ENCODE assay signal across 25 mouse cellular contexts in genomic region chr6:143109622-143110218, GRCm38 (mm10). TPM values are rescaled to one million over a fixed set of nuclear protein-coding genes. Genes with fewer than 3 reads are reported as not detected.
DNase-seq lines count a peak whose midpoint lies in the region; ATAC-seq and TF ChIP-seq lines count a peak whose summit lies in the region.
"Had no signal": no experiment of that assay in that cellular context is flagged by ENCODE, and none has a peak within 500 bp of the region (broad histone marks: within the 10 kb centered on the region; RNA-seq: fewer than 3 reads in every experiment).

No protein-coding gene starts in this region.

- H3K27ac ChIP-seq in CH12.LX (ENCODE audit: insufficient read depth, low read depth) (no peak overlapping the region), ES-Bruce4 (ENCODE audit: insufficient read depth, low read length) (peak overlapping the region; percentile 93)
- H3K27ac ChIP-seq in kidney, embryonic 15.5 days: no peak overlapping the region
- H3K27ac ChIP-seq: embryonic facial prominence, embryonic 13.5 days; forebrain, embryonic 12.5 days; gastrocnemius, adult 2 months; heart, adult 2 months; heart, embryonic 15.5 days; hindbrain, embryonic 10.5 days; hindbrain, embryonic 14.5 days; intestine, embryonic 15.5 days had no signal

- H3K4me2 ChIP-seq in CH12.LX (ENCODE audit: insufficient read depth, low read depth, poor library complexity, severe bottlenecking): peak overlapping the region; percentile 31
- H3K4me2 ChIP-seq in kidney, embryonic 15.5 days: no peak overlapping the region
- H3K4me2 ChIP-seq: embryonic facial prominence, embryonic 13.5 days; forebrain, embryonic 12.5 days; heart, embryonic 11.5 days; heart, embryonic 15.5 days; hindbrain, embryonic 14.5 days; intestine, embryonic 15.5 days had no signal

- dilution Hi-C loops in CH12.LX (cut with MboI; ENCODE audit: extremely low pct_ligation_motif_present, extremely low pct_unique_long_range_greater_than_20kb, low sequenced_read_pairs): no loop called here

- no peak for TF ChIP-seq RAD21 in CH12.LX (IDR thresholded peaks at IDR 0.05; ENCODE audit: low read depth, low read length)

- H3K9me3 ChIP-seq in CH12.LX (replicated peaks; ENCODE audit: low read length) (no peaks in the 10 kb centered on the region), ES-Bruce4 (replicated peaks; ENCODE audit: control insufficient read depth, insufficient read depth, low read length, poor library complexity, severe bottlenecking) (no peaks in the 10 kb centered on the region)
- H3K9me3 ChIP-seq in kidney, embryonic 15.5 days (replicated peaks): no peaks in the 10 kb centered on the region
- H3K9me3 ChIP-seq: embryonic facial prominence, embryonic 13.5 days; forebrain, embryonic 12.5 days; G1E; heart, embryonic 15.5 days; hindbrain, embryonic 10.5 days; intestine, embryonic 15.5 days had no signal

- H3K4me3 ChIP-seq in CH12.LX (replicated peaks in 1 of 3; ENCODE audit: low read depth in 2 of 3, low read length in 2 of 3, poor library complexity in 1 of 3) (peak overlapping the region in 1 of 3 experiments; percentile 8), ES-Bruce4 (ENCODE audit: low read depth, low read length) (peak overlapping the region; percentile 1; the same call in 1 of the 2 replicates)
- no peak overlapping the region for H3K4me3 ChIP-seq in kidney, embryonic 15.5 days (replicated peaks)
- H3K4me3 ChIP-seq: embryonic facial prominence, embryonic 13.5 days; forebrain, embryonic 12.5 days; gastrocnemius, adult 2 months; heart, adult 2 months; heart, embryonic 15.5 days; hindbrain, embryonic 10.5 days; intestine, embryonic 15.5 days had no signal

- H3K9ac ChIP-seq in CH12.LX (ENCODE audit: insufficient read depth, low read depth) (peak overlapping the region; percentile 6; the same call in 1 of the 2 replicates), ES-Bruce4 (ENCODE audit: low read depth, poor library complexity, severe bottlenecking) (peak overlapping the region; percentile 41; the same call in 1 of the 2 replicates)
- H3K9ac ChIP-seq in kidney, embryonic 15.5 days: no peak overlapping the region
- H3K9ac ChIP-seq: embryonic facial prominence, embryonic 13.5 days; forebrain, embryonic 12.5 days; heart, embryonic 15.5 days; hindbrain, embryonic 14.5 days; intestine, embryonic 15.5 days had no signal

- 78% methylated on average over 16 of the region's 16 CpGs for WGBS in kidney, embryonic 15.5 days

- no peak for DNase-seq in CH12.LX (ENCODE audit: extremely low read depth)
- no peak for DNase-seq in gastrocnemius, postnatal 25 days
- DNase-seq in ovary, postnatal 10 days (ENCODE audit: low spot score): no peak
- DNase-seq: adrenal gland, postnatal 25 days; B cell, adult 2 months; cerebellum, adult 18-20 months; cerebellum, adult 9-11 months; cerebellum, postnatal 36 days; gastrocnemius, adult 2 months; heart, adult 2 months; heart, postnatal 14 days had no signal

- H3K36me3 ChIP-seq in CH12.LX (replicated peaks in 1 of 2; ENCODE audit: control insufficient read depth in 1 of 2, insufficient read depth in 1 of 2, low read length in 1 of 2) (no peaks in the 10 kb centered on the region), ES-Bruce4 (ENCODE audit: control insufficient read depth, insufficient read depth, low read length, poor library complexity, severe bottlenecking) (no peaks in the 10 kb centered on the region)
- H3K36me3 ChIP-seq in kidney, embryonic 15.5 days: no peaks in the 10 kb centered on the region
- H3K36me3 ChIP-seq: embryonic facial prominence, embryonic 13.5 days; forebrain, embryonic 12.5 days; G1E; heart, embryonic 15.5 days; hindbrain, embryonic 10.5 days; intestine, embryonic 15.5 days had no signal

- in situ Hi-C loops in CH12.LX (cut with MboI; ENCODE audit: low pct_ligation_motif_present, low pct_unique_long_range_greater_than_20kb, low sequenced_read_pairs): no loop called here

- H3K79me2 ChIP-seq in CH12.LX (replicated peaks; ENCODE audit: control insufficient read depth, extremely low read depth, insufficient read depth, poor library complexity, severe bottlenecking): no peaks in the 10 kb centered on the region

- TF ChIP-seq POLR2A in CH12.LX (IDR thresholded peaks at IDR 0.05; ENCODE audit: low read depth, low read length): no peak
- TF ChIP-seq POLR2A in ES-Bruce4 (IDR thresholded peaks at IDR 0.05; ENCODE audit: insufficient read depth, low read length): no peak

- TF ChIP-seq CTCF in CH12.LX (conservative IDR thresholded peaks at IDR 0.05 in 1 of 2, IDR thresholded peaks at IDR 0.05 in 1 of 2; ENCODE audit: low read depth in 2 of 2, low read length in 2 of 2) (no peak), ES-Bruce4 (IDR thresholded peaks at IDR 0.05; ENCODE audit: low read depth, low read length) (no peak)

- peak; percentile 50 for ATAC-seq in granulocyte monocyte progenitor cell, adult 5-6 weeks (replicated peaks; ENCODE audit: poor library complexity, severe bottlenecking)
- 0 out of 2 replicates have a peak, but pooled peaks have one; percentile 23 for ATAC-seq in megakaryocyte progenitor cell, adult 5-6 weeks (replicated peaks; ENCODE audit: poor library complexity)
- ATAC-seq in kidney, embryonic 15.5 days (replicated peaks; ENCODE audit: low FRiP score): no peak
- ATAC-seq: CD4-positive, CD25-positive, alpha-beta regulatory T cell, adult 4 months; forebrain, embryonic 16.5 days; intestine, embryonic 15.5 days had no signal

- H3K27me3 ChIP-seq in CH12.LX (replicated peaks): no peaks in the 10 kb centered on the region
- H3K27me3 ChIP-seq in ES-Bruce4 (ENCODE audit: control insufficient read depth, insufficient read depth, low read length, poor library complexity, severe bottlenecking): no peaks in the 10 kb centered on the region
- no peaks in the 10 kb centered on the region for H3K27me3 ChIP-seq in kidney, embryonic 15.5 days
- H3K27me3 ChIP-seq: embryonic facial prominence, embryonic 13.5 days; heart, embryonic 15.5 days; intestine, embryonic 15.5 days had no signal

- no peak for TF ChIP-seq EP300 in CH12.LX (IDR thresholded peaks at IDR 0.05; ENCODE audit: low read length)
- TF ChIP-seq EP300 in ES-Bruce4 (IDR thresholded peaks at IDR 0.05; ENCODE audit: insufficient read depth, low read depth, low read length): no peak

- H3K4me1 ChIP-seq in CH12.LX (ENCODE audit: control insufficient read depth in 1 of 2, insufficient read depth in 2 of 2): peaks cover 3 to 25% of the 10 kb centered on the region in 2 experiments; a peak in 3 of 4 replicates
- H3K4me1 ChIP-seq in ES-Bruce4 (ENCODE audit: control insufficient read depth, insufficient read depth, low read length): peaks cover 4% of the 10 kb centered on the region
- H3K4me1 ChIP-seq in kidney, embryonic 15.5 days: peaks cover 4% of the 10 kb centered on the region
- H3K4me1 ChIP-seq: forebrain, embryonic 12.5 days had no signal

TF ChIP-seq in CH12.LX, 34 proteins besides CTCF, POLR2A, EP300 and RAD21:
- TF ChIP-seq MYC (IDR thresholded peaks at IDR 0.05; ENCODE audit: low read depth, low read length) (0 out of 2 replicates have a peak, but pooled peaks have one; percentile 27), SIN3A (IDR thresholded peaks at IDR 0.05; ENCODE audit: low read length) (0 out of 2 replicates have a peak, but pooled peaks have one; percentile 32), MEF2A (IDR thresholded peaks at IDR 0.05; ENCODE audit: borderline replicate concordance, low read depth, low read length) (peak; percentile 64; the same call in 1 of the 2 replicates), ZNF384 (IDR thresholded peaks at IDR 0.05; ENCODE audit: low read depth, low read length) (peak; percentile 72), JUN (IDR thresholded peaks at IDR 0.05; ENCODE audit: insufficient read depth, low read depth, low read length) (no peak), TBP (conservative IDR thresholded peaks at IDR 0.05; ENCODE audit: low read depth, low read length) (no peak)

RNA-seq across cellular contexts. Expression of gene C2cd5, which starts 9.8 kb away (rescaled TPM):
- total RNA-seq in CH12.LX (2012; rRNA removed): 17.8 and 19.7 TPM in 2 replicates
- 19.1 and 20.8 TPM in 2 replicates for total RNA-seq in CH12.LX (2014; rRNA removed)
- polyA plus RNA-seq in CH12.LX (2012; ENCODE audit: insufficient read length, low read depth): 22.3 and 22.9 TPM in 2 replicates
- polyA plus RNA-seq in ES-Bruce4 (2011; ENCODE audit: insufficient read depth, insufficient read length, low read depth, missing spikeins): 49.6 and 57.2 TPM in 2 replicates
- 80.3 and 105 TPM in 2 replicates for total RNA-seq in granulocyte monocyte progenitor cell, adult 5-6 weeks (2014; fragmentation: Nextera tagmentation)
- 50.8 and 51.8 TPM in 2 replicates for total RNA-seq in granulocyte monocyte progenitor cell, adult 5-6 weeks (2017)
- 60.7 and 65.3 TPM in 2 replicates for total RNA-seq in megakaryocyte progenitor cell, adult 5-6 weeks (2015)
- 38.1 and 56.2 TPM in 2 replicates for total RNA-seq in megakaryocyte progenitor cell, adult 5-6 weeks (2017)
- total RNA-seq in gastrocnemius, postnatal 25 days (2021): 10 to 100 TPM in 1 of 2 experiments, 1 to 10 TPM in 1; 8.2 to 10.9 TPM
- 31.5 and 34.3 TPM in 2 replicates for polyA plus RNA-seq in kidney, embryonic 15.5 days (2015; fragmentation: Nextera tagmentation; extraction: Ambion mirVana)

RNA-seq across cellular contexts. Expression of gene Etnk1, which starts 57.3 kb away (rescaled TPM):
- total RNA-seq in CH12.LX (2012; rRNA removed) (27.0 and 27.1 TPM in 2 replicates), CH12.LX (2014; rRNA removed) (33.4 and 35.1 TPM in 2 replicates)
- polyA plus RNA-seq in CH12.LX (2012; ENCODE audit: insufficient read length, low read depth) (28.4 and 32.8 TPM in 2 replicates), ES-Bruce4 (2011; ENCODE audit: insufficient read depth, insufficient read length, low read depth, missing spikeins) (140 and 149 TPM in 2 replicates)
- total RNA-seq in granulocyte monocyte progenitor cell, adult 5-6 weeks (2014; fragmentation: Nextera tagmentation): 38.0 and 47.4 TPM in 2 replicates
- total RNA-seq in granulocyte monocyte progenitor cell, adult 5-6 weeks (2017): 54.0 and 54.3 TPM in 2 replicates
- total RNA-seq in megakaryocyte progenitor cell, adult 5-6 weeks (2015): 46.9 and 55.3 TPM in 2 replicates
- 50.9 and 65.1 TPM in 2 replicates for total RNA-seq in megakaryocyte progenitor cell, adult 5-6 weeks (2017)
- total RNA-seq in gastrocnemius, postnatal 25 days (2021): 10 to 100 TPM; 15.6 to 16.5 TPM
- 26.4 and 28.2 TPM in 2 replicates for polyA plus RNA-seq in kidney, embryonic 15.5 days (2015; fragmentation: Nextera tagmentation; extraction: Ambion mirVana)
